16 mouse cellular contexts compared by ENCODE assay signal in genomic region chr9:78139463-78139862, GRCm38 (mm10). TPM values are rescaled to one million over a fixed set of nuclear protein-coding genes. Genes with fewer than 3 reads are reported as not detected.
DNase-seq lines count a peak whose midpoint lies in the region; ATAC-seq and TF ChIP-seq lines count a peak whose summit lies in the region.
"Had no signal": no experiment of that assay in that cellular context is flagged by ENCODE, and none has a peak within 500 bp of the region (broad histone marks: within the 10 kb centered on the region; RNA-seq: fewer than 3 reads in every experiment).

No protein-coding gene starts in this region.

- H3K4me3 ChIP-seq in lung, adult 2 months (replicated peaks; ENCODE audit: extremely low read depth, low read depth, low read length) = no peak overlapping the region
- H3K4me3 ChIP-seq in heart, adult 2 months = no peak overlapping the region
- no peak overlapping the region for H3K4me3 ChIP-seq in heart, embryonic 16.5 days (ENCODE audit: low read length)
- H3K4me3 ChIP-seq in kidney, embryonic 16.5 days (ENCODE audit: low read length) = no peak overlapping the region
- H3K4me3 ChIP-seq: kidney, embryonic 15.5 days; limb, embryonic 15.5 days; midbrain, embryonic 12.5 days had no signal

- intact Hi-C loops in heart, adult 2 months (cut with DNase I) = loop anchor here (2.0 kb wide), 1 partner anchor 25 kb away; no protein-coding TSS in a partner anchor

- H3K4me2 ChIP-seq in heart, embryonic 16.5 days (ENCODE audit: low read depth, low read length) = no peak overlapping the region
- no peak overlapping the region for H3K4me2 ChIP-seq in kidney, embryonic 16.5 days (replicated peaks; ENCODE audit: low read depth, low read length)
- H3K4me2 ChIP-seq: kidney, embryonic 15.5 days; limb, embryonic 15.5 days; midbrain, embryonic 12.5 days had no signal

- H3K4me1 ChIP-seq in lung, adult 2 months (ENCODE audit: control insufficient read depth, insufficient read depth, low read length) = peaks cover 8% of the 10 kb centered on the region
- peaks cover 9% of the 10 kb centered on the region for H3K4me1 ChIP-seq in heart, adult 2 months (ENCODE audit: control insufficient read depth, insufficient read depth, low read length)
- peaks cover 7% of the 10 kb centered on the region for H3K4me1 ChIP-seq in heart, embryonic 16.5 days (ENCODE audit: control insufficient read depth, insufficient read depth, low read length)
- no peaks in the 10 kb centered on the region for H3K4me1 ChIP-seq in kidney, embryonic 16.5 days (ENCODE audit: insufficient read depth, low read length)
- H3K4me1 ChIP-seq: kidney, embryonic 15.5 days; limb, embryonic 15.5 days; midbrain, embryonic 12.5 days had no signal

- TF ChIP-seq POLR2A in lung, adult 2 months (IDR thresholded peaks at IDR 0.05; ENCODE audit: borderline replicate concordance, extremely low read depth, low read depth, low read length) = no peak
- TF ChIP-seq POLR2A in heart, adult 2 months (IDR thresholded peaks at IDR 0.05; ENCODE audit: insufficient read depth, low read depth, low read length) = no peak

- H3K27me3 ChIP-seq in heart, adult 2 months (ENCODE audit: control insufficient read depth, insufficient read depth, low read length) = no peaks in the 10 kb centered on the region
- no peaks in the 10 kb centered on the region for H3K27me3 ChIP-seq in heart, embryonic 16.5 days (ENCODE audit: control insufficient read depth, insufficient read depth, low read length)
- no peaks in the 10 kb centered on the region for H3K27me3 ChIP-seq in kidney, embryonic 16.5 days (ENCODE audit: insufficient read depth, low read length)
- H3K27me3 ChIP-seq: kidney, embryonic 15.5 days; limb, embryonic 15.5 days; midbrain, embryonic 12.5 days had no signal

- peaks cover 20% of the 10 kb centered on the region for H3K36me3 ChIP-seq in heart, adult 2 months (ENCODE audit: control insufficient read depth, insufficient read depth, low read length)
- peaks cover 28% of the 10 kb centered on the region for H3K36me3 ChIP-seq in heart, embryonic 16.5 days (ENCODE audit: control insufficient read depth, insufficient read depth)
- peaks cover 23% of the 10 kb centered on the region for H3K36me3 ChIP-seq in kidney, embryonic 16.5 days (ENCODE audit: insufficient read depth, low read length)

- DNase-seq in lung, adult 2 months = peak; percentile 26
- DNase-seq in lung, postnatal 14 days = no peak
- peak in 1 of 2 experiments; percentile 57 for DNase-seq in heart, adult 2 months
- DNase-seq in skeletal muscle tissue, adult 2 months (ENCODE audit: low read depth, low spot score) = peak; percentile 86
- DNase-seq in neural tube, embryonic 10.5 days (ENCODE audit: extremely low spot score, low spot score) = no peak
- DNase-seq in kidney, adult 8-10 months = no peak
- DNase-seq: adrenal gland, postnatal 25 days; cerebellum, postnatal 14 days; forebrain, postnatal 0 days; right cerebral cortex, postnatal 14 days had no signal

- ATAC-seq in heart, embryonic 16.5 days (replicated peaks; ENCODE audit: extremely low read depth, insufficient read depth, low FRiP score) = peak; percentile 86
- no peak for ATAC-seq in kidney, embryonic 16.5 days (ENCODE audit: low FRiP score, low TSS enrichment)
- ATAC-seq: forebrain, postnatal 0 days had no signal

- WGBS in lung, adult 2 months = 57% methylated on average over 4 of the region's 4 CpGs
- 62% methylated on average over 4 of the region's 4 CpGs for WGBS in heart, adult 2 months
- WGBS in heart, embryonic 16.5 days = 47% methylated on average over 4 of the region's 4 CpGs
- WGBS in kidney, embryonic 16.5 days = 85% methylated on average over 4 of the region's 4 CpGs

- no peak for TF ChIP-seq EP300 in heart, adult 2 months (IDR thresholded peaks at IDR 0.05; ENCODE audit: insufficient read depth, low read depth, low read length)

- H3K27ac ChIP-seq in heart, adult 2 months = peak overlapping the region; percentile 87
- peak overlapping the region; percentile 87 for H3K27ac ChIP-seq in heart, embryonic 16.5 days (ENCODE audit: low read length)
- H3K27ac ChIP-seq in kidney, embryonic 16.5 days (ENCODE audit: low read length) = no peak overlapping the region
- H3K27ac ChIP-seq: kidney, embryonic 15.5 days; limb, embryonic 15.5 days; macrophage; midbrain, embryonic 12.5 days had no signal

- TF ChIP-seq CTCF in lung, adult 2 months (IDR thresholded peaks at IDR 0.05; ENCODE audit: insufficient read depth, low read length) = no peak
- no peak for TF ChIP-seq CTCF in heart, adult 2 months (IDR thresholded peaks at IDR 0.05)

- peak overlapping the region; percentile 55; the same call in 1 of the 2 replicates for H3K9ac ChIP-seq in heart, adult 2 months (ENCODE audit: low read depth, low read length)
- no peak overlapping the region for H3K9ac ChIP-seq in heart, embryonic 16.5 days (ENCODE audit: low read length)
- no peak overlapping the region for H3K9ac ChIP-seq in kidney, embryonic 16.5 days (replicated peaks; ENCODE audit: low read length)
- H3K9ac ChIP-seq: forebrain, postnatal 0 days; kidney, embryonic 15.5 days; limb, embryonic 15.5 days; midbrain, embryonic 12.5 days had no signal

- H3K79me2 ChIP-seq in heart, adult 2 months (replicated peaks; ENCODE audit: control insufficient read depth, insufficient read depth, low read length) = no peaks in the 10 kb centered on the region

- H3K9me3 ChIP-seq in heart, embryonic 16.5 days (replicated peaks; ENCODE audit: control insufficient read depth, low read length) = peaks cover 8% of the 10 kb centered on the region
- H3K9me3 ChIP-seq in kidney, embryonic 16.5 days (ENCODE audit: low read length) = 0 out of 2 replicates have a peak, but pooled peaks cover 6% of the 10 kb centered on the region
- H3K9me3 ChIP-seq: kidney, embryonic 15.5 days; limb, embryonic 15.5 days had no signal

RNA-seq across cellular contexts. Expression of gene Ick, which starts 30.5 kb away (rescaled TPM):
- 21.1 and 23.7 TPM in 2 replicates for polyA plus RNA-seq in lung, adult 2 months (2012; rRNA removed)
- total RNA-seq in heart, adult 2 months (2021) = 10 to 100 TPM; 12.5 to 14.0 TPM
- 7.8 and 10.1 TPM in 2 replicates for polyA plus RNA-seq in heart, adult 2 months (2012; rRNA removed)
- 13.5 and 14.6 TPM in 2 replicates for polyA plus RNA-seq in heart, embryonic 16.5 days (2015; fragmentation: Nextera tagmentation; extraction: Ambion mirVana)
- 21.7 and 24.5 TPM in 2 replicates for polyA plus RNA-seq in kidney, embryonic 16.5 days (2015; fragmentation: Nextera tagmentation; extraction: Ambion mirVana)

RNA-seq across cellular contexts. Expression of gene Fbxo9, which starts 30.6 kb away (rescaled TPM):
- 67.7 and 79.3 TPM in 2 replicates for polyA plus RNA-seq in lung, adult 2 months (2012; rRNA removed)
- total RNA-seq in heart, adult 2 months (2021) = 10 to 100 TPM; 34.4 to 40.6 TPM
- 64.1 and 69.5 TPM in 2 replicates for polyA plus RNA-seq in heart, adult 2 months (2012; rRNA removed)
- polyA plus RNA-seq in heart, embryonic 16.5 days (2015; fragmentation: Nextera tagmentation; extraction: Ambion mirVana) = 41.1 and 47.3 TPM in 2 replicates
- polyA plus RNA-seq in kidney, embryonic 16.5 days (2015; fragmentation: Nextera tagmentation; extraction: Ambion mirVana) = 44.3 and 45.2 TPM in 2 replicates

RNA-seq across cellular contexts. Expression of gene Gsta4, which starts 43.1 kb away (rescaled TPM):
- 29.2 and 85.9 TPM in 2 replicates for polyA plus RNA-seq in lung, adult 2 months (2012; rRNA removed)
- total RNA-seq in heart, adult 2 months (2021) = 100 to 1,000 TPM; 100 to 104 TPM
- 53.4 and 88.7 TPM in 2 replicates for polyA plus RNA-seq in heart, adult 2 months (2012; rRNA removed)
- 67.5 and 71.7 TPM in 2 replicates for polyA plus RNA-seq in heart, embryonic 16.5 days (2015; fragmentation: Nextera tagmentation; extraction: Ambion mirVana)
- 134 and 150 TPM in 2 replicates for polyA plus RNA-seq in kidney, embryonic 16.5 days (2015; fragmentation: Nextera tagmentation; extraction: Ambion mirVana)
- polyA plus RNA-seq: macrophage had no signal

Comparison
In these comparisons a context has a peak if more than half of its experiments do, and no peak if none do; other contexts are left out.
1. DNase-seq: peak in lung, adult 2 months (single experiment) and skeletal muscle tissue, adult 2 months (single experiment); none in lung, postnatal 14 days (single experiment), neural tube, embryonic 10.5 days (single experiment) and kidney, adult 8-10 months (0 of 2).